Mouse (Mus musculus) layer of hippocampus, adult 18-20 months (tissue): Measurements from ENCODE around the gene Dennd1b. TPM values are rescaled to one million over a fixed set of nuclear protein-coding genes. Genes with fewer than 3 reads are reported as not detected.

Experiments used
- DNase-seq, 2 experiments: peaks; one replicate each; pipeline ENCODE4 v3.0.0; 2022; ENCODE audit warnings: low spot score in 2 of 2
- total RNA-seq, 2 experiments: library from RNA; stranded (reverse); gene quantifications; 2 replicates each; pipeline ENCODE4 v1.2.3; 2021

The Dennd1b gene
- total RNA-seq, 2 experiments from 2014 or later, result 53.1 to 59.4 TPM

DNA sequence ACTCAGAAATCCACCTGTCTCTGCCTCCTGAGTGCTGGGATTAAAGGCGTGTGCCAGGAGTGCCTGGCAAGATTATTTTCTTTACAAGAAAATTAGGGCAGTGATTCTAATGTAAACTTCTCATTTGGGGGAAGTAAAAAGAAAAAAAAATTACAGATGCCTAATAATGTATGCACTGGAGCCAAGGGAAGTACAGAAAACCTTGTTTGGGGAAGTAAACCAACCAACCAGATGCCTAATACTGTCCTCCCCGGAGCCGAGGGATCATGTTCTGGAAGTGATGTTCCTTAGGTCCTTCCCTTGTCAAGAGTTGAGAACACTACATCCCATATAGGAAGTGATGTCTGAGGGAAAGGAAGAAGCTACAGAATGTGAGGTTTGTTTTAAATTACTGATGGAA, 44.2 kb downstream of the Dennd1b start:
- no peak for DNase-seq

- DNase-seq, result no peak
Observed at GRCm38 (mm10) chr1:139015118-139015788, 52.0 kb downstream of the Dennd1b start.

DNA sequence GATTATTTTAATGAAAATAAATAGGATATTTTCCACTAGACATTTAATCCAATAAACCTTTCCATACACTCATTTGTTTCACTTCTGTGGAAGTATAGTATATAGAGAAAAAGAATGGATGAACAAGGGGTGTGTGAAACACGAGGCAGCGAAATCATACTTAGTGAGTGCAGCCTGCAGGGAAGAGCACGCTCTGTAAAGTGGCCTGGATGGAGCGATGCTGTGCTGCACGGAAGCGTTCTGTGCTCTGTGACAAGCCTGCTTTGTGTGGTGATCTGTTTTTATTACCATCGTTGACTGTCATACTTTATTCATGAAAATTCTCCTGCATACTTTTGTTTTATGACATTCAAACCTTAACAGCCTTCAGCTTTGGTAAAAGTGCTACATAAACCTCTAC, 58.1 kb downstream of the Dennd1b start:
- no peak for DNase-seq

DNA sequence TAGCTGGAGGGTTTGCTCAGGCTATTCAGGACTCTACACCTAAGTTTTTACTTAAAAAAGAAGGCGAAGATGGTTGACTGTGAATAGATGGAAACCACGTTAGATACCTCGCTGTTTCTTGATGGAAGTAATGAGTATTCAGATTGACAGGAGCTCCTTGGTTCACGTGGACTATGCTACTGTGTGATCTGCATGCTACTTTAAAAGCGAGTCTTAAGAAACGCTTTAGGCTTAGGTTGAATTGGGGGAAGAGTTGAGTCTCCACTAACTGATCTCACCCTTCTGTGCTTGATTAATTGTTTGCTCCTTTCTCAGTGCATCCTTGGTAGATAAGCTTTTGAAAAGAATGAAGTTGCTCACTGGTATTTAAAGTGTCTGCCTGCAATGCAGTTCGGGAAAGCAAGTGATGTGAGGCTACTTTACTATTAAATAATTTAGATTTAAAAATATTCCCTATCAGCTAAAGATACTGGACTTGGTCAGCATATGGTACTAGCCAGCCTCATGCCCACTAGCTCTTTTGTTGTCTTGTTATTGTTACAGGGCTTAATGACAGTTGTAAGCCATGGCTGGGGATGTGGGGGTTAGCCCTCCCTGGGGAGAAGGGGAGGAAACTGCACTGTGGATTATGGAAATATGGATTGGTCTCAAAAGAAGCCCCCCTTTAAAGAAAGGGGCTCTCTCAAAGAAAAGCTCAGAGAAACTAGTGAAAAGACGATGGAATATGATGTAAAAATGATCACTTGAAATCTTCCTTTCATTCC, 62.8 kb downstream of the Dennd1b start:
- DNase-seq, result no peak

DNA sequence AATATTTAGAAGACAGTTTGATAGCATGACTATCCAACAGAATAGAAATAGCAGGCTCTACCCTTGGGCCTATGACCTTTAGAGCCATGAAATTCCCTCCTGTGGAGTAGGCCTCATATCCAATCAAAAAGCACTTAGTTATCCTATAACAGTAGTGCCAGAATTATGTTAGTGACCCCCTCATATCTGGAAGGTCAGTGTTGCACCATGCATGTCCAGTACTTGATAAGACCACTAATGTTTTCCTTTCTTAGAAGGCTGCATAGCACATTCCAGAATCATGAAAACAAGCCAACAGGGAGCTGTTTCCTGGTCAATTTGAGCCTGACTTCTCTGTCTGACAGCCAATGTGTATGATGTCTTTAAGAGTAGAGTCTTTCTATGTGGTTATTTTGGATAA, 66.3 kb downstream of the Dennd1b start:
- DNase-seq, result no peak

DNA sequence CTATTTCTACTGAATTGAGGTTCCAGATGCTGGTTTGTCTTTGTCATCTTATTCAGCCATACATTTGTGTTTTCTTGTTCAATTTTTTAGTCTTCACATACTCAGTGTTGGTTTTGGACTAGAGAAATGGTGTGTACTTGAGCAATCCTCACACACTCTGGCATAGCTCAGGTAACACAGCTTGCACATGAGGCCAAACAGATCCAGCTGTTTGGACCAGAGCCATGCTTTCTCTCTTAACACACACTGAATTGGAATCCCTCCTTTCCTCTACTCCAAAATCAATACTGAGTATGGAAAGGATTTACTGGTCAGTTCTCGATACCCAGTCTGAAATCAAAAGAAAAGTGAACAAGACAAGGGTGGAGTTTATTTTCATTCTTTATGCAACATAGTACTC, 69.2 kb downstream of the Dennd1b start:
- no peak for DNase-seq

GRCm38 (mm10) chr1:139035141-139035540, 71.9 kb downstream of the Dennd1b start:
- no peak for DNase-seq

GRCm38 (mm10) chr1:139036302-139036701, 73.1 kb downstream of the Dennd1b start:
- DNase-seq, result no peak

DNA sequence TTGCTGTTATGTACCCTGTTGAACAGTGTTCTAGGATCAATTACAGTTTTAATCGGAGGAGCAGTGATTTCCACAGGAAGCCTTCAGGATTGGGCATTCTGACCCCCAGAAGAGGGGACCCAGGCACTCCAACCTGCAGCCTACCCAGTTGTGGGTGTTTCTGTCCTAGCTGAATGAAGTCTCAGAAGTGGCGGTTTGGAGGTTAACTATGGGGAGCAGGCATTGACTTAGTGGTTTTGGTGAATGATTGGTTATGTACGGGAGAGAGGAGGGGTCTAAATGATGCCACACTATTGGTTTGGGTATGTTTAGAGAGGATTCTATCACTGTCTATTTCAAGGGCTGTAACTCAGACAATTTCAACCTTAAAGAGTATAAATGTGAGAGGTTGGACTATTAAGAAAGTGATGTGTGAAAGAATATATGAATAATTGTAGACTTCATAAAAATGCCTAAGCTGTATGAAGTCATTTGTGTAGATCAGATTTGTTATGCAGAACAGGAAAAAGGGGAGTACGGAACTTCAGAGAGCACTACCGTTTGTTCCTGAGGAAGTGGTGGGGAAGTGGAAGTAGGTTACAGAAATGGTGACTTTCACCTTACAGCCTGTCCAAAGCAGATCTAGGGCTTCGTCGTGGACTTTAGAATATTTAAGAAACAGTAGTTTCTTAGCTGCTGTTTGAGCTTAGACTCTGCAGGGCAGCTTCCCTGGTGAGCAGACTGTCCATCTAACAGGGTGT, 73.7 kb downstream of the Dennd1b start:
- DNase-seq, result no peak

GRCm38 (mm10) chr1:139038074-139038473, 74.8 kb downstream of the Dennd1b start:
- DNase-seq, result no peak

DNA sequence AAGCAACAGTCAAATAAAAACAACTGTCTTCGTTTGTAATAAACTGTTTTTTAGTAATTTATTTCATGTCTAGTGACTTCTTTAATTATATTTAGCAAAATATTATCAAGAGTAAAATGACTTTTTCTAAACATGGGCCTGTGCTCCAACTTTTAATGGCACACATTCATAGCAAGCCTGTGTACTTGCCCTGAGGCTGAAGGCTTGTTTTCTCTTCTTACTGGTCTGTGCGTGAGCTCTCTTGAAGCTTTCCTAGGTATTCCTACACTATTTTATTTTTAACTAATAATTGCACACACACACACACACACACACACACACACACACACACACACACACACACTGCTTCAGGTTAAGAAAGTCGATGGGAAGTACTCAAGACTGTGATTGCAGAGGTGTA, 75.4 kb downstream of the Dennd1b start:
- no peak for DNase-seq

DNA sequence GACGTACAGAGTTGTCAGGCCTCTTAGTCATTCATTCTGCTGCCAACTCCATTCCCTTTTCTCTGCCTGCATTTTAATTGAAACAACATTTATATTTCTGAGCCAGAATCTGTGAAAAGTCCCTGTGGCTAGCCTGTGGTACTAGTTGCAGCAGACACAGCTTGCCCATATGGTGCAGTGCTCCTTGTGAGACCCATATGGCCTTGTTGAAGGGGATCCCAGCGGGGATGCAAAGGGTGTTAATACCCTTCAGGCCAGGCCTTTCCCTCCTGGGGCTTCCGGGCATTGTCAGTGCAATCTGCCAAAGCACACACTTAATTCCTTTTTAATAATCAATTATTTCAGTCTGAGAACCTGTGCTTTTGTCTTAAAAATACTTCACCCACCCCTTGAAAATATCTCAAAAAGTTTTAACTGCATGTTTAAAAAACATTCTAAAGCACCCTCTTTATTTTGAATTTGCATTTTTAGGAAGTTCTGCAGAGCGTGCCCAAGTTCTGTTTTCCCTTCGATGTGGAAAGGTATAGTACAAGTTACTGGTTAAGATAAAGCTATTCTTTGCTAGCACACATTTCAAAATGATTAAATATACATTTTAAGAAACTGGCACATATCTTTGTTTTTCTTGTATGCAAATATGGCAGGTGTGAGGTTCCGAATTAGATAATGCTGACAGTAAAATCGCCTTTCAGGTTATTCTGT, 76.4 kb downstream of the Dennd1b start:
- DNase-seq, result no peak

DNA sequence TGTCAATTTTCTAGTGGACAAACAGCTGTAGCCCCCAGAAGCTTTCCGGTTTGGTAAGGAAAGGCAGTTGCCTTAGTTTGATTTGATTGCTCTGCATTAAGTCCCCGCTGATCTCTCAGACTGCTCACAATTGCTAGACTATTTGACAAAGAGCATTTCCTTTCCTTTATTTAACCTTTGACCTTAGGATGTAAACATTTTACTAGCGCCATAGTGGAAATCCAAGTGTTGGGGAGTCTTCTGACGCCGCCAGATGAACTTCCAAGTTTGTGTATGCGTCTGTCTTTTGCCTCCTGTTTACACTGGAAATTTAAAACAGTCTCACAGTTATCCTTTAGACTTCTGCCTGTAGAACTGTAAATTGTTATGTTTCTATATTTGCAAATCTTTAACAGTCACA, 85.8 kb downstream of the Dennd1b start:
- no peak for DNase-seq

DNA sequence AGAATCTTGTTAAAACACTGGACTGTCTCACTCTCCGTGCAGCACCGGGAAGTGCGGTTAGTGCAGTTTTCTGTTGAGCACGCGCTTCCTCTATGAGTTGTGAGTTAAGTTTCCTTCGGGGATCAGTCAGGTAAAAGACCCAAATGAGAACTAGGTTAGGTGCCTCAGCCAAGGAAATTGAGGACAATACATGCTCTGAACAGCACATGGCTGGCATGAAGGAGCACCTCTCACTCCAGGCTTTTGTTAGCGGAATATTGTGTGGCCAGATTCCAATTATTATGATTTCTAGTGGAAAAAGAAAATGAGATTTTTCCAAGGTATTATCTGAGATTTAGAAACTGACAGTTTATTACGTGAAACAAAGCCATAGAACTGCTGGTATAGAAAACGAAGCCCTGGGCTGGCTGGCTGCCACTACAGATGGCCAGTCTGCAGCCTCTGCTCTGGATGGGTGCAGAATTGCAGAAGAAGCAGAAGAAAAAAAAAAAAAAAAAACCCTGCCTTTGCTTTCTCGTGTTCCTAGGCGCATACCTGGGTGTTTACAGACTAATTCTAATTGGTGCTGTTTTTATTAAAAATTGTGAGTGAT, 86.7 kb downstream of the Dennd1b start:
- DNase-seq, result no peak

DNA sequence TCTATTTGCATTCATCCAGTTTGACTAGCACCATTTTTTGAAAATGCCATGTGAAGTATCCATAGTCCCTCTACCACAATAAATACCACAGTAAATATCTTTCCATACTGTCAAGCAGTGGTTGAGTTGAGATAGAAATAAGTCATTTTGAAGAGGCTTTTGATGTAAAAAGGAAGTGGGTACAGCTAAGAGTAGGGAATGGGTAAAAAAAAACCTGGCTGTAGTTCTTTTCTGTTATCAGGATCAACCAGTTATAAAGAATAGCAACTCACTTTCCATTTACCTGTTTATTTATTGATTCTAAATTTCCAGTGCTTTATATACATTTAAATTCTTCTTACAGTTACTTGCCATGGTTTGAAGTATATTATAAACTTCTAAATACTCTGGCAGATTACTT, 89.8 kb downstream of the Dennd1b start:
- DNase-seq, result no peak

- DNase-seq, result no peak
Observed at GRCm38 (mm10) chr1:139060301-139060700, 97.1 kb downstream of the Dennd1b start.

DNA sequence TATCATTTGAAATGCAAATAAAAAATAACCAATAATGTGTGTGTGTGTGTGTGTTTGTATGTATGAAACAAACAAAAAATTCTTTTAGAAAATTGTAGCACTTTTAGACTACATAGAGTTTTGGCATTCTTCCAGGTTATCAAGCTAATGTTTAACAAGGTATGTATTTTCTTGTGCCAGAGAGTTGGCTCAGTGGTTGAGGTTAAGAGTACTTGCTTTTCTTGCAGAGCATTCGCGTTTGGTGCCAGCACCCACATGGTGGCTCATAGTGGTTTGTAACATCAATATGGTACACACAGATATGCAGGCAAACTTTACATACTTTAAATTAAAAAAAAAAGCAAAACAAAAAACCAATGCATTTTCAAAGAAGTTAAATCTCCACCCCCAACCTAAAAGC, 101.5 kb downstream of the Dennd1b start:
- DNase-seq, result no peak

- DNase-seq, result no peak
Observed at GRCm38 (mm10) chr1:139067210-139067609, 104.0 kb downstream of the Dennd1b start.

DNA sequence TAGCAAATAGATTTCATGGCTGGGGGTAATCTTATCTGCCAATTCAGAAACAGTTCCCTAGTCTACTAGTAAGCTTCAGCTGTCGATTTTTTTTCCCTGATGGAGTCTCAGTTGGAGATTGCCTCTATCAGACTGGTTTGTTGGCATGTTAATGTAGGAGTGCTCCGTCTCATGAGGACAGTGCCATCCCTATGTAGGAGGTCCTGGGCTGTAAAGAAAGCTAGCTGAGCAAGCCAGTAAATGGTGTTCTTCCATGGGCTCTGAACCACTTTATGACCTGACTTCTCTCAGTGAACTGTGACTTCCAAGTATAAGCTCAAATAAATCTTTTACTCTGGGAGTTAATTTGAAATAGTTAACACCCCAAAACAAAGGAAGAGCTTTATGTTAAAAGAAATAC, 107.8 kb downstream of the Dennd1b start:
- no peak for DNase-seq

DNA sequence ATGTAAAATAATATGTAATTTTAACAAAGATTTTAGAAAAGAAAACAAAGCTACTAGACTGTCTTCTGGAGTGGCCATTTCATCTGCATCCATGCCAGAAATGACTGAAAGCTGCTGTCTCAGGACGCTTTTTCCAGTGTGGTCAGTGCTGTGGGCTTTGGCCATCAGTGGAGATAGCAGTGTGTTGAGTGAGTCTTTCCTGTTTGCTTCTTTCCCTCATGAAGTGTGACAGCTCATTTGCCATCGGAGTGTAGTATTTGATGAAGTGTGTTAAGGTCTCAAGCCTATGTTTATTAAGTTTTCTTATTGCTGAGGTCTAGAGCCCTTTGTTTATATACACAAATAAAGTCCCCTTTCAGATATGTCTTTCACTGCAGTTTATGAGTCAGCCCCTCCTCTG, 112.4 kb downstream of the Dennd1b start:
- no peak for DNase-seq

DNA sequence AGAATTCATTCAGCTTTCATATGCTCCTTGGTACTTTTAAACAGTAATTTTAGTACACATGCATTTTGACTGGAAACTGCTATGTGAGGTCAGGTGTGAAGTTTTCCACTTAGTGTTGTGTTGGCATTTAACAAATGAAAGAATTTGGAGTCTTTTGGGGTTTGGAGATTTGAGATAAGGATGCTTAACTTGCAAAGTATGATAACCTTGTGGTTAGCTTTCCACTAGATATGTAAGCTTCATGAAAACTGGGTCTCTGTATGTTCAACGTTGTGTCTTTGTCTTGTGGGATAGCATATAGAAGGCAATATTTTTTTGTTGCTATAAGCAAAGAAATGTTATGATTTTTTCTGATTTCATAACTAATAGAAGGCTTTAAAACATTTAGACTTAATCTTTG, 114.8 kb downstream of the Dennd1b start:
- DNase-seq, result no peak
